Mouse (Mus musculus) testis, postnatal 14 days (tissue): ENCODE results near the gene Col5a3.

Experiments used
- DNase-seq: peaks from one replicate; pipeline ENCODE4 v3.0.0; 2021; ENCODE audit warnings: low spot score

Gene Col5a3

DNA sequence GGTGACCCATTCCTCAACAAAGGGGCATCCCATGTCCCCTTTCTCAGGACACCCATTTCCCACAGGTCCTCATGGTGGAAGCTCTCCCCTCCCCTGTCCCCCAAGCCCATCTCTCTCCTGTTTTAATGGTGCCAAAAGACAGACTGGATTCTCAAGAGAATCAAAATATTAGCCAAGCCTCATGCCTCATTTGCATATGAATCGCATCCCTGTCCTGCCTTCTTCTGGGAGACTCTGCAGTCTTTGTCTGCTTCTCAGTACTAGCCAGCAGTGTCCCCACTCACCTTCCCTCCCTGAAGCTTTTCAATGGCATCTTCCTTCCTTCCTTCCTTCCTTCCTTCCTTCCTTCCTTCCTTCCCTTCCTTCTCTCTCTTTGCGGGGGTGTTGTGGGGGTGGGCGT is 67.2 kb downstream of the Col5a3 start:
- no peak for DNase-seq

GRCm38 (mm10) chr9:20746017-20746660 is 68.7 kb downstream of the Col5a3 start, which contains the start of gene Olfm2:
TSS of gene Olfm2 (minus strand) at chr9:20746349.
- no peak for DNase-seq

DNA sequence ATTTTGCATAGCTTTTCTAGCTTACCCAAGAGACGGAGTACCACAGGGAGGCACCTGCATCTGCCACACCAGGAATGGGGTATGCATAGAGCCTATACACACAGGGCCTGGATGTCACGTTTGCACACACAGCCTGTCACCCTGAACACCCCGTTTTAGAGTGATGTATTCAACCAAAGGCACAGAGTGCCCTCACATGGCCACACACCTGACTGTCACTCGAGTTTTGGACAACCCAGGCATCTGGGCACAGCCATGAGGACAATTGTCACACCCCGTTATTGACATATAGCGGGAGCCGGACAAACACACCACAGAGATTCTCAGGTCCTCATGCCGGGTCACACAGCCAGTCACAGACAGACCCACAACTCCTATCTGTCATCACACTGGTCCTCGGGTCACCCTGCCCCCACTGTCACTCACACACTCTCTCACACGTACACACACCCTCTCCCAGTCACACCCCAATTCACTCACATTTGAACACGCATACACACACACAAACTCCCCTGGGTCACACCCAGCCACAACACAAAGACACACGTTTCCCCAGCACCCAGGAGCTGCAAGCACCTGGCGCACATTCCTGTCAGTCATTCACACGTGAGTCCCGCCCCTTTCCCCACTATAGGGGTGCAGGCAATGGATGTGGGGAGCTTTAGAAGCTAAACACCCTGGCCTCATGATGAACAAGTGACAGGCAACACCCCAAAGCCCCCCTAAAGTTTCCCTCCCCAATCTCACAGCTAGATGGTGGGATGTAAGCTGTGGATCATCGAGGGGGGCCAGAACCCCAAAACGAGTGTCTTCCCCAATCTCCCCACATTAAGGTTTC is 69.5 kb downstream of the Col5a3 start:
- no peak for DNase-seq

DNA sequence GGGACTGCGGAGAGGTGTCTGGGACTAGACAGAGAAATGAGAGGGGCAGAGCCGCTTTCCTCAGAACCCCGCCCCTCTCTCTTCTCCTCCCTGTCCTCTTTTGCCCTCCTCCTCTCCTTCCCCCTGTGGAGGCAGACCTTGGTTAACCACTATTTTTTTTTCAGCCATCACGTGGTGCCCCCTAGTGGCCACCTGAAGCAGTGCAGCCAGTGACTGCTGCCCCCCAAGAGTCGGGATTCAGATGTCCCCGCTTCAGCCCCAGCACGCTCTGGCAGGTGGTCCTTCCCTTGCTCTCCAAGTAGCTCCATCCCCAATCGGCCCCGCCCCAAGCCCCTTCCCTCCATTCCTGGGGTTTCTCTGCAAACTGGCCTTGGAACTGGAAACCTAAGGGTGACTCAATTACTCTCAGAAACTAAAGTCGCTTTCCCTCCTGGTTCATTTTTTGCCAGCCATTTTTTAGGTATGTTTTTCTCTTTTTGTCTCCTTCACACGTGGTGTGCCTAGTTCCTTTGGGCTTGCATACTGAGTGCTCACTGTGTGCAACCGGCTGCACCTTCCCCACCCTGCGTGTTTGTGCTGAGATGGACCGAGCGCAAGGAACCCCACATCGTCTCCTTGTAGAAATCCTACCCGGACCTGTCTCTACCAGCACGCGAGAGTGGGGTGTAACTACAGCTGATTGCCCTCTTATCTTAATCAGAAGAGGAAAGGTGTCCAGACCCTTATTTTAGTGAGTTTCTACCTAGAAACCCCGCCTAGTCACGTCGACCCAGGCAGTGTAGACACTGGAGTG is 70.7 kb downstream of the Col5a3 start:
- DNase-seq = peak; percentile 33

DNA sequence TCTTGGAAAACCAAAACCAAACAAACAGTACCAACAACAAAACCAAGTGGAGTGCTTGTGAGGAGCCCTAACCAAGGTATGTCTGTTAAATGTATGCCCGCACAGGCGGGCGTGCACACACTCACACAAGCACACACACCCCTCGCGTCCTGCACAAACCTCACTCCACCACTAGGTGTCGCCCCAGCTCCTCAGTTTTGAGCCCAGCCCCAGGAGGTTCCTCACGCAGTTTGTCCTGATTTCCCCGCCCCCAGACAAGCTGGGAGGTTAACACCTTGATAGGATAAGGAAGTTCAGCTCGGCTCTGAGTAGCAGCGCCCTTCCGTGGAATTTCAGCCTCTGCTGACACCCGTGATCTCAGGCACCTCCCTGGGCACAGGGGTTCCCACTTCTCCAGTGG is 74.5 kb downstream of the Col5a3 start:
- peak; percentile 77 for DNase-seq

- no peak for DNase-seq
These were observed 76.4 kb downstream of the Col5a3 start for GRCm38 (mm10) chr9:20738251-20738999.

- no peak for DNase-seq
These were observed 77.6 kb downstream of the Col5a3 start for GRCm38 (mm10) chr9:20737227-20737626.

DNA sequence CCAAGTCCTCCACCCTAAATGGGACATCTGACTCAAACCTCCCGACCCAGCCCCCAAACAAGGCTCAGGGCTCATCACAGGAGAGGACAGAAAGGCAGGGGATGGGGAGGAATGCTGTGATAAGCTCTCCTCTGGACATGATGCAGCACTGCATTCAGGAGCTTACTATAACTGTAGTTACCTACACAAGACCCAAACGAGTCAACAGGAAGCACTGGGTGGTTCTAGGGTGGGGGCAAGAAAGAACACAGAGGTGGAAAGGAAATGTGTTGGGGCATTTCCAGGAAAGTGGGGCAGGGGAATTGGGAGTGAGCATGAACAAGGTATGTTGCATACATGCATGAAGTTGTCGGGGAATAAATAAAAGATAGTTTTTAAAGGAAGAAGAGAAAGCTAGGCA is 80.2 kb downstream of the Col5a3 start:
- no peak for DNase-seq

- no peak for DNase-seq
These were observed 83.1 kb downstream of the Col5a3 start for GRCm38 (mm10) chr9:20731797-20732196.

- DNase-seq = no peak
These were observed 85.4 kb downstream of the Col5a3 start for GRCm38 (mm10) chr9:20729451-20729850.

DNA sequence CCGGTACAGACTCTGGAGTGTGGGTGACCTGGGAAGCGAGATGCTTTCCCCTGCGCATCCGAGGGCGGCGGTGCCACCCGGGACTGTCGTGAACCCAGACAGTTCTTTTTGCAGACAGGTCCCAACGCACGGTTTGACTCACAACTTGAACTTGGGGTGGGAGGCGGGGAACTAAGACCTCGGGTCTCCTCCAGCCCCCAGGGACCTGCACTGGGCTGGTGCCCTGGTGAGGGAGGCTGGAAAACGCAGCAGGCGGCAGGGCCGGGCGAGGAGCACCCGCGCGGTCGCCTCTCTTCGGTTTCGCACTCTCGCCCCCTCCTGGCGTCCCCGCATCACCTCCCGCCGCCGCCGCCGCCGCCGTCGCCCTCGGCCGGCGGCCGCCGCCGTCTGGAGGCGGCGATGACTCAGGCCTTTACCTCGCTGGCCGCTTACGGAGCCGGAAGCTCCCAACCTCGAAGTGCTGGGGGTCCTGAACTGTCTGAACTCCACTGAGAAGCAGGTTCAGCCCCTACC is 87.2 kb downstream of the Col5a3 start:
- DNase-seq = no peak

DNA sequence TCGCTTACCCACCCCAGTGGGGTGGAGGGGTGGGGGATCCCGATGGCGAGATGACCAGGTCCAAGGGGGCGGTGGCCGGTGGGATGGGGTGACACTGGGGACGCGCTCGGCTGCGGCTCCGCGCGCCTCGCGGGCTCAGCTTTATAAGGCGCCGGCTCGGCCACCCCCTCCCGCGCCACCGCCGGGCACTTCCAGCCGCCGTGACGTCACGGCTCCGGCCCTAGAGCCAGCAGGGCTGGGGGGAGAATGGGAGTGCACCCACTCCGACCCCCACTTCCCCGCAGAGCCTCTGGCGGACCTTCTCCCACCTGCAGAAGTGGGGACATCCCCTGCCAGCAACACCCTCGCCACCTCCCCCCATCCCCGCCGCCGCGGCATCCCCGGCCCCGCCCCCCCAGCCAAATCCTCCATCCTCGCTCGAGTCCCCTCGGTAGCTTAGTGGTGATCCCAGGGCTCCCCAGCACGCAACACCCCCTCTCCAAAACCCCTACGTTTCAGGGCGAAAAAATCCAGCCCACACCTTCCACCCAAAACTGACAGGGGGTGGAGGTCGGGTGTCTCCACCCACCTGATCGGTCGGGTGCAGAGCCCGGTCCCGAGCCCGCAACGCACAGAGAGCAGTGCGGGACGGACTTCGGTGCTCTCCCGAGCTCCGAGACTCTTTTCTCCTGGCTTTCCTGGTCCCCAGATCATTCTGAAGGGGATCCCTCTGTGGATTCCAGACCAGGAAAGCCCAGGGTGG is 87.8 kb downstream of the Col5a3 start:
- no peak for DNase-seq

DNA sequence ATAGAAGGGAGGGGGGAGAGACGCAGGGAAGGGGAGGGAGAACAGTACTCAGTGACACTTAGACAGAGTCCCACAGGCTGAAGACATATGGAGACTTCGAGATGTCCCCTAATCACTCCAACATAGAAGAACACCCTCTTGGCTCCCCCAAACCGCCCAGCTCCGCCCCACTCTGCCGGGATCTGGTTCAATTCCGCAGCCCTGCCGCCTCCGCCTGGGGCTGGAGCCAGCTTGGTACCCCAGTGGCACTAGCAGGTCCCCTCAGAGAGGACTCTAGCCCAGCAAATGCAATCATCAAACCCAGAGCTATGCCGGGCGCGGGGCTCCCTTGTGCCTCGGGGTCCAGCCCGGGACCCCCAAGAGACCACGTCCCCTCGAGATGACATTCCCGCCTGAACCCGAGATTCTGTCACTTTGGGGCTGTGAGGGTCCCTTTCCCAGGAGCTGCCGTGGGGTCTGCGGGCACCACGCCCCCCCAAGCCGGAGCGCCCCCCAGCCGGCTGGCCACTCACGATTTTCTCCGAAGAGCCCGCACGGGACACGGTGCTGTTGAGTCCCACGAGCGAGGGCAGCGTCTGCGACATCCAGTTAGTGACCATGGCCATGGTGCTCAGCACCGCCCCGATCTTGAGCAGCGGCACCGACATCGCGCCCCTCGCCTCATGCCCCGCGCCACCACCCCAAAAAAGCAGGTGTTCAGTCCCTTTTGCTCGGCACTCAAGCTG is 88.6 kb downstream of the Col5a3 start:
- DNase-seq = no peak

- DNase-seq = no peak
These were observed 93.3 kb downstream of the Col5a3 start for GRCm38 (mm10) chr9:20721582-20721981.
